In the genomic region with DNA sequence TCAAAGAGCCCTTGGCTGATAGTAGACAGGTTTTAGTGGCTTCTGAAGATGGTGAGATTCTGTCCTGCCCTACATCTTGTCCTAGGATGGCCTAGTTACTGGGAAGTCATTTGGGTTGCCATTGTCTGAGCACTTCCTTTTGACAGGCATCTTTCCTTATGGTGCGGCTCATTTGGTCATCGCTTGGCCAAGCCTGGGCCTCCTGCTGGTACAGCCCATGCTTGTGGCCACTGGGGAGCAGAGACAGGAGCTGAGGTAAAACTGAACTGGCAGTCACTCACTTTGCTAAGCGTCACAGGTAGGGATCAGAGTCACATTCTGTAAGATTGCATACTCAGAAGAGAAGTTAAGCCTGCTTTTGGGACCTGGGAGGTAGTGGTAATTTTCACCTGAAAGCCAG, we compare ENCODE assay signal across 29 mouse cellular contexts. TPM values are rescaled to one million over a fixed set of nuclear protein-coding genes. Genes with fewer than 3 reads are reported as not detected.
"Had no signal": no experiment of that assay in that cellular context is flagged by ENCODE, and none has a peak within 500 bp of the region (broad histone marks: within the 10 kb centered on the region; RNA-seq: fewer than 3 reads in every experiment).

No protein-coding gene starts in this region.

- H3K4me3 ChIP-seq: gastrocnemius, adult 2 months; heart, adult 2 months; heart, embryonic 13.5 days; heart, embryonic 15.5 days; hindbrain, embryonic 13.5 days; kidney, embryonic 15.5 days; limb, embryonic 12.5 days; liver, embryonic 13.5 days; liver, embryonic 15.5 days had no signal

- DNase-seq: gastrocnemius, adult 2 months; gastrocnemius, postnatal 10 days; gastrocnemius, postnatal 25 days; heart, adult 2 months; heart, postnatal 14 days; heart, postnatal 36 days; kidney, adult 11 months; kidney, adult 2 months; kidney, adult 9 months; kidney, postnatal 14 days; kidney, postnatal 36 days; layer of hippocampus, adult 9-11 months; layer of hippocampus, postnatal 36 days; left cerebral cortex, postnatal 4 days; liver; liver, embryonic 13.5 days; liver, postnatal 0 days had no signal

- H3K27me3 ChIP-seq: heart, embryonic 13.5 days; heart, embryonic 15.5 days; hindbrain, embryonic 13.5 days; kidney, embryonic 15.5 days; limb, embryonic 12.5 days; liver, embryonic 13.5 days; liver, embryonic 15.5 days had no signal

- H3K27ac ChIP-seq: gastrocnemius, adult 2 months; heart, adult 2 months; heart, embryonic 13.5 days; heart, embryonic 15.5 days; hindbrain, embryonic 13.5 days; kidney, embryonic 15.5 days; kidney, postnatal 0 days; limb, embryonic 12.5 days; liver, embryonic 13.5 days; liver, embryonic 15.5 days had no signal

- ATAC-seq: intestine, embryonic 16.5 days; liver, postnatal 0 days had no signal

- H3K9ac ChIP-seq: heart, embryonic 13.5 days; heart, embryonic 15.5 days; hindbrain, embryonic 13.5 days; kidney, embryonic 15.5 days; limb, embryonic 12.5 days; liver, embryonic 13.5 days; liver, embryonic 15.5 days; liver, postnatal 0 days had no signal

- H3K9me3 ChIP-seq: heart, embryonic 13.5 days; heart, embryonic 15.5 days; hindbrain, embryonic 13.5 days; kidney, embryonic 15.5 days; limb, embryonic 12.5 days; liver, embryonic 13.5 days; liver, embryonic 15.5 days had no signal

- H3K4me2 ChIP-seq: heart, embryonic 11.5 days; heart, embryonic 13.5 days; heart, embryonic 15.5 days; kidney, embryonic 15.5 days; limb, embryonic 12.5 days; liver, embryonic 11.5 days; liver, embryonic 13.5 days; liver, embryonic 15.5 days had no signal

- H3K4me1 ChIP-seq: kidney, embryonic 15.5 days; limb, embryonic 12.5 days; liver, embryonic 13.5 days; liver, embryonic 15.5 days had no signal

- H3K36me3 ChIP-seq: heart, embryonic 13.5 days; heart, embryonic 15.5 days; hindbrain, embryonic 13.5 days; kidney, embryonic 15.5 days; limb, embryonic 12.5 days; liver, embryonic 13.5 days; liver, embryonic 15.5 days had no signal

RNA-seq across cellular contexts. Expression of gene Bend6, which starts 24.6 kb away (rescaled TPM):
- total RNA-seq: granulocyte monocyte progenitor cell, adult 5-6 weeks; hematopoietic stem cell, adult 5-6 weeks had no signal
